Mouse (Mus musculus) hindbrain, postnatal 0 days (tissue): ENCODE measurements around the gene Ppa1. TPM values are rescaled to one million over a fixed set of nuclear protein-coding genes. Genes with fewer than 3 reads are reported as not detected.

Experiments used
- ATAC-seq: fragments of 200-750 bp; cut with Nextera tagmentation; 2 replicates; pipeline ENCODE4 v1.8.0; 2017; ENCODE audit warnings: mild to moderate bottlenecking, moderate TSS enrichment, moderate library complexity
- DNase-seq: peaks from one replicate; pipeline ENCODE4 v3.0.0-alpha.2; 2015; ENCODE audit warnings: low spot score
- H3K27ac ChIP-seq: fragments of 300-500 bp; sonication (generic); 2 replicates; pipeline ENCODE4 v1.5.1; 2014; ENCODE audit warnings: mild to moderate bottlenecking
- H3K27me3 ChIP-seq: fragments of 300-500 bp; sonication (generic); 2 replicates; pipeline ENCODE4 v1.6.1; 2014; ENCODE audit warnings: low read length, mixed read lengths; ENCODE audit not compliant: insufficient read depth
- H3K36me3 ChIP-seq: fragments of 300-500 bp; sonication (generic); 2 replicates; pipeline ENCODE4 v1.6.1; 2014; ENCODE audit warnings: low read length, mixed read lengths; ENCODE audit not compliant: insufficient read depth
- H3K4me1 ChIP-seq: fragments of 300-500 bp; sonication (generic); 2 replicates; pipeline ENCODE4 v1.6.1; 2014; ENCODE audit warnings: antibody characterized with exemption, low read length, mixed read lengths; ENCODE audit not compliant: insufficient read depth
- H3K4me2 ChIP-seq: fragments of 300-500 bp; sonication (generic); 2 replicates; pipeline ENCODE4 v1.6.1; 2014; ENCODE audit warnings: low read depth, mild to moderate bottlenecking, low read length, moderate library complexity, mixed read lengths
- H3K4me3 ChIP-seq: fragments of 300-500 bp; sonication (generic); 2 replicates; pipeline ENCODE4 v1.5.1; 2014; ENCODE audit warnings: low read length
- H3K9ac ChIP-seq: fragments of 300-500 bp; sonication (generic); replicated peaks from 2 replicates; pipeline ENCODE4 v1.6.1; 2014; ENCODE audit warnings: mild to moderate bottlenecking, low read length, moderate library complexity, mixed read lengths
- H3K9me3 ChIP-seq: fragments of 300-500 bp; sonication (generic); 2 replicates; pipeline ENCODE4 v1.6.1; 2016; ENCODE audit warnings: low read length, mixed read lengths
- CTCF ChIP-seq: IDR thresholded peaks from 2 replicates; pipeline ENCODE4 v1.5.1; 2016; ENCODE audit warnings: antibody characterized with exemption, control low read depth, low read depth
- WGBS: fragments of 180-500 bp; shearing (Covaris S2); extraction: QIAGEN DNeasy Blood & Tissue Kit; methylation state at CpG from one replicate; pipeline ENCODE4 v1.1.7; 2014; 5-methylcytosine and 5-hydroxymethylcytosine counted together
- polyA plus RNA-seq: library from polyadenylated mRNA; unstranded; fragments of >200 nt; fragmentation: Nextera tagmentation; extraction: Ambion mirVana; gene quantifications from 2 replicates; pipeline ENCODE4 v1.2.1, GENCODE M21; 2015
- total RNA-seq: library from RNA; depleted of rRNA; stranded (reverse); fragments of >200 nt; gene quantifications from 2 replicates; pipeline ENCODE4 v1.2.3, GENCODE M21; 2014

The Ppa1 gene
- total and polyA plus RNA-seq, 2 experiments from 2014 or later = 66.9 to 186 TPM

DNA sequence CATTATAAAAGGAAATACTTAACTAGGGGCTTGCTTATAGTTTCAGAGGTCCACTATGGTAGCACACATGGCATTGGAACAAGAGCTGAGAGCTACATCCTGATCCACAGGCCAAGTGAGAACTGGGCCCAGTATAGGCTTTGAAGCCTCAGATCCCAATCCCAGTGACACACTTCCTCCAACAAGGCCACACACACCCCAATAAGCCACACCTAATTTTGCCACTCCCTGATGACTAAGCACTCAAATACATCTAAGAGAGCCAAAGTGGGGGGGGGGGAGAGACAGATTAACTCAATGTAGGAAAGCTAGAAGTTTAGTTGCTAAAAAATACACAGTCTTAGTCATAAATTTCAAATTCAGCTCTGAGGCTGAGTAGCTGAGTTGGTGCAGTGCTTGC is 21.5 kb downstream of the Ppa1 start:
- Histone ChIP-seq H3K9ac (no peak overlapping the region), H3K36me3 (peaks cover 61% of the 10 kb centered on the region), H3K27ac (no peak overlapping the region), H3K27me3 (no peaks in the 10 kb centered on the region), H3K9me3 (no peaks in the 10 kb centered on the region), H3K4me2 (no peak overlapping the region), H3K4me1 (no peaks in the 10 kb centered on the region), H3K4me3 (no peak overlapping the region)
- no peak for TF ChIP-seq CTCF
- ATAC-seq (no peak), DNase-seq (no peak)

DNA sequence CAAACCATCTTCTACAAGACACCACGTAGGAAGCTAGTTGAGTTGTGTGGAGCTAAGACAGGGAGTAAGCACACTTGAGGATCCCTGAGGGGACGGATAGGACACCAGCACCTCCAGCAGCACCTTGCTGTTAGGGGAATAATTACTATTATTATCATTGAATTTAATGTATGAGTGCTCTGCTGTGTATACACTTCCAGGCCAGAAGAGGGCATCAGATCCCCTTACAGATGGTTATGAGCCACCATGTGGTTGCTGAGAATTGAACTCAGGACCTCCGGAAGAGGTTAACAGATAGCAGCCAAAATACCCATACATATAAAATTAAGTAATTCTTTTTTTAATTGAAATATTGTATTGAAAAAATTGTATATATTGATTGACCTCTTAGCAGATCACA is 22.4 kb downstream of the Ppa1 start:
- 95% methylated on average over 3 of the region's 3 CpGs for WGBS
- H3K9ac ChIP-seq = no peak overlapping the region
- no peaks in the 10 kb centered on the region for H3K4me1 ChIP-seq
- H3K27ac ChIP-seq = no peak overlapping the region
- peaks cover 65% of the 10 kb centered on the region for H3K36me3 ChIP-seq
- no peaks in the 10 kb centered on the region for H3K27me3 ChIP-seq
- TF ChIP-seq CTCF = no peak; the same call in 1 of the 2 replicates
- no peak overlapping the region for H3K4me3 ChIP-seq
- H3K9me3 ChIP-seq = no peaks in the 10 kb centered on the region
- no peak overlapping the region for H3K4me2 ChIP-seq
- DNase-seq (no peak), ATAC-seq (no peak)

DNA sequence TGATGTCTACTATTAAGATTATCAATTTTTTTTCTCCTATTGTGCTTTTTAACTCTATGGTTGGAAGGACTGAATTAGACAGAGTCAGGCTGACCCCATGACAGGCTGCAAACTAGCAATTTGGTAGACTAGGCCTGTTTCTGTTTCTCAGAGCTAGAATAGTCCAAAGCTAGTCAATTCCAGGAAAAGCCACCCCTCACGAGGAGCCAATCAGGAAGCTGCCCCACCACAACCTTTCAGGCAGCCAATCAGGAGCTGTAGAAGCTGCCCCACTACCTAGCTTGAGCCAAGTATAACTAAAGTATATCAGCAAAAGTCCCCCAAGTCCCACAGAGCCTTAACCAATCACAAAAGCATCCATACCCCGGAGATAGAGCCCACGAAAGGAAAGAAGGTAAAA is 27.6 kb downstream of the Ppa1 start:
- Histone ChIP-seq H3K4me1 (peaks cover 2% of the 10 kb centered on the region; the same call in 1 of the 2 replicates), H3K9me3 (no peaks in the 10 kb centered on the region), H3K36me3 (peaks cover 32% of the 10 kb centered on the region; the same call in 1 of the 2 replicates), H3K4me2 (no peak overlapping the region), H3K9ac (no peak overlapping the region), H3K4me3 (no peak overlapping the region), H3K27me3 (no peaks in the 10 kb centered on the region), H3K27ac (no peak overlapping the region)
- no peak for DNase-seq
- no peak for ATAC-seq
- no peak for TF ChIP-seq CTCF
- 86% methylated on average over 3 of the region's 3 CpGs for WGBS

DNA sequence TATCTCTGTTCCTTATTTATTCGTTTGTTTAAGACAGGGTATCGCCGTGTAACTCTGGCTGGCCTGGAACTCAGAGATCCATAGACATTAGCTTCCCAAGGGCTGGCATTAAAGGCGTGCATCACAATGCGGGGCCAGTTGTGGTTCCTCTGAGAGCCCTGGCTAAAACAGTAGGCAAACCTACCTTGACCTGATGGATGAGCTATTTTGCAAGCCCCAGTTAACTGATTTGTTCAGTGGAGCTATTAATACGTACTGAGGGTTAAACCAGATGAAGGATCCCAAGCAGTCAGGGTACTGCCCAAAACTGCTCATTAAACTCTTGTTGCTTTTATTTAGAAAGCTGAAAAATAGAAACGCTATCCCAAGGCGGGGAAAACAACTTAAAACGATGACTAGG is 31.2 kb downstream of the Ppa1 start:
- H3K27me3 ChIP-seq = no peaks in the 10 kb centered on the region
- H3K36me3 ChIP-seq = peaks cover 12% of the 10 kb centered on the region; the same call in 1 of the 2 replicates
- H3K4me2 ChIP-seq = peak overlapping the region; percentile 90
- H3K4me1 ChIP-seq = peaks cover 8% of the 10 kb centered on the region
- no peaks in the 10 kb centered on the region for H3K9me3 ChIP-seq
- H3K9ac ChIP-seq = peak overlapping the region; percentile 92
- 31% methylated on average over 9 of the region's 9 CpGs for WGBS
- ATAC-seq = peak; percentile 1; the same call in 1 of the 2 replicates
- TF ChIP-seq CTCF = no peak
- H3K27ac ChIP-seq = peak overlapping the region; percentile 82; the same call in 1 of the 2 replicates
- H3K4me3 ChIP-seq = peak overlapping the region; percentile 81
- no peak for DNase-seq

DNA sequence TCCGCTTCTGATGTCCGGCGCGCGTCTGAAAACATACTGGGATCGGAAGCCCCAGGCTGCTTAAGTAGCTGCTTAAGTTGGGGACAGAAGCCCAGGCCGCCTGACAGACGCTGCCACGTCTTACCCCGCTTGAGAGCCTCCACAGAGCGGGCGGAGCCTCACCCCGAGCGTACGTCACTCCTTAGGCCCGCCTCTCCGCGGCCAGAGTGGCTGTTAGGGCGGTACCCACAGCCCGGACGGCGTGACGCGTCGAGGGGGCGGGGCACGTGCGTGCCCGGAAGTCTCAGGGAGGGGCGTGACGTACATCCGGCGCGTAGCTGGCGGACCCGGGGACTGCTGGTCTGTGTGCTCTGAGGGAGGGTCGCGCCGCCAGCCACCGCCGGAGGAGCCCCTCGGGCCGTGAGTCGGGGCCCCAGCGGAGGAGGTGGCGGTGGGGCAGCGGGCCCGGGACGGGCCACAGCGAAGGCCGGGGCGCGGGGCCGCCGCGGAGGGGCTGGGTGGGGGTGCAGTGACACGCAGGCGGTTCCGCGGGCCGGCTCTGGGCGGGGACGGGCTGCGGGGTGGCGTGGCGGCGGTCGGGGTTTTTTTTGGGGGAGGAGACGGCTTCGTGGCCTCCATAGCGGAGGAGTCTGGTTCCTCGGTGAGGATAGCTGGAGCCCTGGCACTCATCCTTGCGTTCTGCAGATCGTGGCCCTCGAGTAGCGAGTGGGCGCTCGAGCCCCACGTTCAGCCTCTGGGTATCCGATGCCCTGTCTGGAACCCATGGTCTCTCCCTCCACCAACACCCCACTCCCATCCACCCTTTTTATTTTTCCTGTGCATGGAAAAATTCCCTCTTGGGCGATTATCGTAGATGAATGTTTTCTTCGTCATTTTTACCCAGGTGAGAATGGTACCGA is 31.9 kb downstream of the Ppa1 start, which contains the start of gene Sar1a:
TSS of gene Sar1a (plus strand) at position 285 of the 899 bp plus-strand sequence.
- peaks cover 7% of the 10 kb centered on the region; the same call in 1 of the 2 replicates for H3K36me3 ChIP-seq
- no peaks in the 10 kb centered on the region for H3K9me3 ChIP-seq
- DNase-seq (peak; percentile 100), ATAC-seq (peak; percentile 100)
- H3K4me3 ChIP-seq = peak within 1 kb of the TSS; percentile 81
- H3K4me2 ChIP-seq = peak within 1 kb of the TSS; percentile 90
- peaks cover 8% of the 10 kb centered on the region for H3K4me1 ChIP-seq
- under 1% methylated on average over 83 of the region's 84 CpGs for WGBS
- no peaks in the 10 kb centered on the region for H3K27me3 ChIP-seq
- peak within 1 kb of the TSS; percentile 92 for H3K9ac ChIP-seq
- peak within 1 kb of the TSS; percentile 82 for H3K27ac ChIP-seq
- no peak for TF ChIP-seq CTCF

DNA sequence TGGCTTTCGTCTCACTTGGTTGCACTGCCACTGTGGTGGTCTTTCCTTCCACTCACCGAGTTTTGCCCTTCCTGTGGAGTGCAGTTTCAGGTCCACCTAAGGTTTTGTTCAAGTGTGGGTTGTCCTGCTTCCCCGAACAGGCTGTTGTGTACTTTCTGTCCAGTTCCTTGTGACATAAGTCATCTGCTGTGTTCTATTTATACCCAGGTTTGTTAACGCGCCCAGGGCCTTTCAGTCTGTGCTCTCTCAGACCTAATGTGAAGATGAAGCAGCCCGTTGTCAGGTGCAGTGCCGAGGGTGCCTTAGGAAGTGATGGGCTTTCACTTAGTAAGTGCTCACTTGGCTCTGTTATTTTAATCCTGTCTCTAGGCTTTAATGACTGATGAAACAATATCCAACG is 41.1 kb downstream of the Ppa1 start:
- no peak for TF ChIP-seq CTCF
- H3K4me3 ChIP-seq = no peak overlapping the region
- no peaks in the 10 kb centered on the region for H3K9me3 ChIP-seq
- H3K4me2 ChIP-seq = no peak overlapping the region
- WGBS = 93% methylated on average over 8 of the region's 8 CpGs
- DNase-seq (no peak), ATAC-seq (no peak)
- H3K36me3 ChIP-seq = peaks cover 62% of the 10 kb centered on the region
- no peak overlapping the region for H3K27ac ChIP-seq
- H3K4me1 ChIP-seq = no peaks in the 10 kb centered on the region
- no peak overlapping the region for H3K9ac ChIP-seq
- H3K27me3 ChIP-seq = no peaks in the 10 kb centered on the region

DNA sequence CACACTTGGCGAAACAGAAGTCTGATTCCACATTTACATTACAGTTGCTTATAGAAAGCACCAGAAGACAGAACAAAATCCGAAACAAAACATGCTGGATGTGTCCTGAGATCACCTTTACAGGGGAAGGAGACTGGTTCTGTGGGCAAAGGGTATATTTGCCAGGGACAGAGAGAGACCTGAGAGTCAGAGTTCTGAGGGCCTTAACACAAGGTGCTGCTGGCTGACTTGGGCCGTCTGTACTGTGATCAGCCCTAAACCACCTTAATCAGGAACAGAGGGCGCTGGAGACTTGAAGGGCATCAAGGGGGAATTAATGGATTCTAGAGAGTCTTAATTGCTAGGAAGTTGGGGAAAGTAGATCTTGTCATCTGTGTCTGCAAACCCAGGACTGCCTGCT is 45.2 kb downstream of the Ppa1 start:
- H3K4me3 ChIP-seq = no peak overlapping the region
- no peak overlapping the region for H3K27ac ChIP-seq
- H3K36me3 ChIP-seq = peaks cover 35% of the 10 kb centered on the region
- TF ChIP-seq CTCF = no peak
- no peak for DNase-seq
- H3K27me3 ChIP-seq = no peaks in the 10 kb centered on the region
- no peak overlapping the region for H3K9ac ChIP-seq
- WGBS = 78% methylated on average over 4 of the region's 4 CpGs
- no peak overlapping the region for H3K4me2 ChIP-seq
- no peaks in the 10 kb centered on the region for H3K9me3 ChIP-seq
- H3K4me1 ChIP-seq = peaks cover 13% of the 10 kb centered on the region
- ATAC-seq = no peak
